Mouse (Mus musculus): Measurements from ENCODE around the gene Ttc23l. TPM values are rescaled to one million over a fixed set of nuclear protein-coding genes. Genes with fewer than 3 reads are reported as not detected.

Ttc23l gene
- polyA plus RNA-seq, 1 experiment from 2014 or later = not detected

DNA sequence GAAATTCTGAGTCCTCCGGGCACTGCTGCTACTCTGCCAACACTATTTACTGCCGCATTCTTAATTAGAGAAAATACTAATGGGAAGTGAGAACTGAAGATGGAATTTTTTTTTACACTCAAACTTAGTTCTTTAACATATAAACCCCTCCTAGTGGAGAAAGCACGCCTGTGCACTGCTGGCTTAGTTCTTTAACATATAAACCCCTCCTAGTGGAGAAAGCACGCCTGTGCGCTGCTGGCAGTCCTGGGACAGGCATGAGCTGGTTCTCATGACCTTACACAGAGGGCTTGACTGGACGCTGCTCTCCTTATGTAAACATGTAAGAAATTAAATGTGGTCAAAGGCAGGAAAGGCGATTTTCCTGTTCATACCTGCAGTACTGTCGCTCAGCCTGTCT, 24.9 kb upstream of the Ttc23l start:
- peak; percentile 80 for ATAC-seq
- Histone ChIP-seq H3K27ac (ENCODE audit: low read length) (no peak overlapping the region), H3K36me3 (ENCODE audit: control insufficient read depth, insufficient read depth, low read length) (no peaks in the 10 kb centered on the region), H3K4me2 (ENCODE audit: low read depth, low read length) (no peak overlapping the region), H3K4me1 (ENCODE audit: control insufficient read depth, insufficient read depth, low read length) (no peaks in the 10 kb centered on the region), H3K9ac (ENCODE audit: low read depth, low read length) (no peak overlapping the region), H3K9me3 (ENCODE audit: control insufficient read depth, low read length) (no peaks in the 10 kb centered on the region), H3K4me3 (ENCODE audit: low read length) (no peak overlapping the region), H3K27me3 (replicated peaks; ENCODE audit: control insufficient read depth, insufficient read depth, low read length) (no peaks in the 10 kb centered on the region)
- WGBS = 42% methylated on average over 8 of the region's 8 CpGs

DNA sequence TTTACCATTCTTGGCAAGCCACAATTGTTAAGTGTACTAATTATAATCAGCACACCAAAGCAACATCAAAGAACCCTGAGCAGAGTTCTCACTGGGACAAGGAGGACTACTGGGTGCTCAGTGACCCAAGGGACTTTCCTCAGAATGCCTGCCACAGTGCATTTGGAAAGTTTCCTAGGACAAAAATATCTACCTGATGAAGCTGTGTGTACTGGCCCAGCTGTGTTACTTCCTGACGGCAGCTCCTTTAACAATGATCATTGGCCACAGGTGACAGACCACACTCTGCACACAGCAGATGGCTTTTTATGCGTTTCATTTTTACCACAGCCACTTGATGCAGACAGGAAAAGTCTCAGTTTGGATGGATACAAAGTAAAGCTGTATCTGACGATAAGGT, 20.7 kb upstream of the Ttc23l start:
- Histone ChIP-seq H3K4me1 (ENCODE audit: control insufficient read depth, insufficient read depth, low read length) (no peaks in the 10 kb centered on the region), H3K9me3 (ENCODE audit: control insufficient read depth, low read length) (no peaks in the 10 kb centered on the region), H3K27me3 (replicated peaks; ENCODE audit: control insufficient read depth, insufficient read depth, low read length) (no peaks in the 10 kb centered on the region), H3K36me3 (ENCODE audit: control insufficient read depth, insufficient read depth, low read length) (0 out of 2 replicates have a peak, but pooled peaks cover 5% of the 10 kb centered on the region), H3K4me2 (ENCODE audit: low read depth, low read length) (no peak overlapping the region), H3K4me3 (ENCODE audit: low read length) (no peak overlapping the region), H3K27ac (ENCODE audit: low read length) (no peak overlapping the region), H3K9ac (ENCODE audit: low read depth, low read length) (no peak overlapping the region)
- 83% methylated on average over 3 of the region's 3 CpGs for WGBS
- ATAC-seq = no peak

DNA sequence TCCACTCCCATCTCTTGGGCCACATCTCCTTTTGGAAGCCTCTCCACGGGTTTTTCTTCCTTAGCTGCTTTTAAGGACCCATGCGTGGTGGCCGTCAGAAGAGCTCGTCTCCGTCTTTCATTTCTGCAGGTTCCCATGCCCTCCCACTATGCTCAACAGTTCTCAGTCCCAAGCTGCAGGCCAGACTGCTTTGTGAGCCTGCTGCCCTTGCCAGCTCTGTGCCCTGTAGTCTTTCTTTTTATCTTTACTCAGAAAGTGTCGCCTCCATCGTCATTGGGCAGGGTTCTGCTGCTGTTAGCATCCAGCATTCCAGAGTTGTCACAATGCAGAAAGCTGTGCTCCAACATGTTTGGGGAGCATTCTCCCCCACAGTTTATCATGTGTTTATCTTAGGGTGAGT, 8.0 kb upstream of the Ttc23l start:
- Histone ChIP-seq H3K27ac (ENCODE audit: low read length) (no peak overlapping the region), H3K9me3 (ENCODE audit: control insufficient read depth, low read length) (no peaks in the 10 kb centered on the region), H3K4me3 (ENCODE audit: low read length) (no peak overlapping the region), H3K4me2 (ENCODE audit: low read depth, low read length) (no peak overlapping the region), H3K9ac (ENCODE audit: low read depth, low read length) (no peak overlapping the region), H3K4me1 (ENCODE audit: control insufficient read depth, insufficient read depth, low read length) (no peaks in the 10 kb centered on the region), H3K36me3 (ENCODE audit: control insufficient read depth, insufficient read depth, low read length) (0 out of 2 replicates have a peak, but pooled peaks cover 6% of the 10 kb centered on the region), H3K27me3 (replicated peaks; ENCODE audit: control insufficient read depth, insufficient read depth, low read length) (no peaks in the 10 kb centered on the region)
- no peak for ATAC-seq
- WGBS = 72% methylated on average over 7 of the region's 7 CpGs

DNA sequence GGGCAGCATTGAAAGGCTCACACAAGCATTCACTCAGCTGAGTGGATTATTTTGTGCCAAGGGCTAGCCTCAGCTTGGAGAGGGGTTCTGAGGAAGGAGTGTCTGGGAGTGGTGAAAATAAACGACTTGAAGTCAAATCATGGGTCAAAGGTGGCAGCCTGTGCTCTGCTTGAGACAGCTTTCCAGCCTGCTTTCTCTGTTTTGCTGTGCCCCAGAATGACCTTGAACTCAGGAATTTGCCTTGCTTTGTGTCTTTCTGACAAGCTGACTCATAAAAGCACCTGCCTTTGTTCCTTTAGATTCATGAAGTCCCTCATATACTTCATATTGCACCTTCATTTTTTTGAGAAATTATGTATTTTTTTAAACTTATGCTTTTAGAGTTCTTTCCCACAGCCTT, 5.7 kb upstream of the Ttc23l start:
- Histone ChIP-seq H3K9ac (ENCODE audit: low read depth, low read length) (no peak overlapping the region), H3K36me3 (ENCODE audit: control insufficient read depth, insufficient read depth, low read length) (0 out of 2 replicates have a peak, but pooled peaks cover 6% of the 10 kb centered on the region), H3K27ac (ENCODE audit: low read length) (no peak overlapping the region), H3K4me1 (ENCODE audit: control insufficient read depth, insufficient read depth, low read length) (no peaks in the 10 kb centered on the region), H3K9me3 (ENCODE audit: control insufficient read depth, low read length) (no peaks in the 10 kb centered on the region), H3K4me3 (ENCODE audit: low read length) (no peak overlapping the region), H3K27me3 (replicated peaks; ENCODE audit: control insufficient read depth, insufficient read depth, low read length) (no peaks in the 10 kb centered on the region), H3K4me2 (ENCODE audit: low read depth, low read length) (no peak overlapping the region)
- 33% methylated on average over 1 of the region's 1 CpGs for WGBS
- no peak for ATAC-seq

DNA sequence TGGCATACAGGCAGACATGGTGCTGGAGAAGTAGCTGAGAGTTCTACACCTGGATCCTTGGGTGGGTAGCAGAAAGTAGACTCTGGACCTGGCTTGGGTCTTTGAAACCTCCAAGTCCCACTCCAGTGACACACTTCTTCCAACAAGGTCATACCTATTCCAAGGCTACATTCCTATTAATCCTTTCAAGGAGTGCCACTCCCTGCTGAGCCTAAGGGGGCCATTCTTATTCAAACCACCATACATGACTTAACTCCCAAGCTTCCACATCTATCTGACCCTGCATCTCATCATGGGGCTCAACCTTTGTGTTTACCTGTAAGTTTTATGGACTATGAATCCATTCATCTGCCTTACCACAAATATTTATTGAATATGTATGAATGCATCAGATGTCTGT, 3.8 kb upstream of the Ttc23l start:
- Histone ChIP-seq H3K27ac (ENCODE audit: low read length) (no peak overlapping the region), H3K36me3 (ENCODE audit: control insufficient read depth, insufficient read depth, low read length) (no peaks in the 10 kb centered on the region), H3K9ac (ENCODE audit: low read depth, low read length) (no peak overlapping the region), H3K4me1 (ENCODE audit: control insufficient read depth, insufficient read depth, low read length) (no peaks in the 10 kb centered on the region), H3K4me2 (ENCODE audit: low read depth, low read length) (no peak overlapping the region), H3K9me3 (ENCODE audit: control insufficient read depth, low read length) (no peaks in the 10 kb centered on the region), H3K4me3 (ENCODE audit: low read length) (no peak overlapping the region), H3K27me3 (replicated peaks; ENCODE audit: control insufficient read depth, insufficient read depth, low read length) (no peaks in the 10 kb centered on the region)
- ATAC-seq = no peak

DNA sequence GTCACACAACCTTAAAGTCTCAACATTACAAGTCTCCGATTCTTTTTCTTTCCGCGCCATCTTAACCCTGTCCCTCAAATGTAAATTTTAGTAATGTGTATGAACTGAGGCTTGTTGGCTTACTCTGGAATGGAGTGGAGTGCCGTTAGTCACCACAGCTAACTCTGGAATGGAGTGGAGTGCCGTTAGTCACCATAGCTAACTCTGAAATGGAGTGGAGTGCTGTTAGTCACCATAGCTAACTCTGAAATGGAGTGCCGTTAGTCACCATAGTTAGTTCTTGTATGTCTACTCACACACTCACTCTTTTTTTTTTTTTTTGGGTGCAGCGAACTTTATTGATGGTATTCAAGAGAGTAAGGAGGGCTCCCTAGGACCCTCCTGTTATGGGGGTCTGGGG, 1.5 kb upstream of the Ttc23l start:
- Histone ChIP-seq H3K4me3 (ENCODE audit: low read length) (no peak overlapping the region), H3K4me1 (ENCODE audit: control insufficient read depth, insufficient read depth, low read length) (no peaks in the 10 kb centered on the region), H3K27me3 (replicated peaks; ENCODE audit: control insufficient read depth, insufficient read depth, low read length) (no peaks in the 10 kb centered on the region), H3K27ac (ENCODE audit: low read length) (no peak overlapping the region), H3K4me2 (ENCODE audit: low read depth, low read length) (no peak overlapping the region), H3K9ac (ENCODE audit: low read depth, low read length) (no peak overlapping the region), H3K9me3 (ENCODE audit: control insufficient read depth, low read length) (no peaks in the 10 kb centered on the region), H3K36me3 (ENCODE audit: control insufficient read depth, insufficient read depth, low read length) (no peaks in the 10 kb centered on the region)
- WGBS = 93% methylated on average over 7 of the region's 7 CpGs
- no peak for ATAC-seq

DNA sequence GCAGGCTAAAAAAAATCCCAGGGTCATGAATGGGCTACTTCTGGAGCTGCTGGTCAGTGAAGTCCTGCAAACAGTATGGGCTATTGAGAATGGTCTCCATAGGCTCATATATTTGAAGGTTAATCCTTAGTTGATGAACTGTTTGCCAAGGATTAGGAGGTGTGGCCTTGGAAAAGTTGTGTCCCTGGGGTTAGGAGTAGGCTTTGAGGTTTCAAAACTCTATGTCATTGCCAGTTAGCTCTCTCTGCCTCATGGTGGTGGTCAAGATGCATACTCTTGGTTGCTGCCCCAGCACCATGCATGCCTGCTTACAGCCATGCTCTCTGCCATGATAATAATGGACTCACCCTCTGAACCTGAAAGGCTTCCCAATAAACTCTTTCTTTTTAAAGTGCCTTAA, 4.1 kb downstream of the Ttc23l start:
- Histone ChIP-seq H3K27me3 (replicated peaks; ENCODE audit: control insufficient read depth, insufficient read depth, low read length) (no peaks in the 10 kb centered on the region), H3K4me1 (ENCODE audit: control insufficient read depth, insufficient read depth, low read length) (no peaks in the 10 kb centered on the region), H3K9ac (ENCODE audit: low read depth, low read length) (no peak overlapping the region), H3K4me2 (ENCODE audit: low read depth, low read length) (no peak overlapping the region), H3K36me3 (ENCODE audit: control insufficient read depth, insufficient read depth, low read length) (no peaks in the 10 kb centered on the region), H3K9me3 (ENCODE audit: control insufficient read depth, low read length) (no peaks in the 10 kb centered on the region), H3K4me3 (ENCODE audit: low read length) (no peak overlapping the region), H3K27ac (ENCODE audit: low read length) (no peak overlapping the region)
- no peak for ATAC-seq

DNA sequence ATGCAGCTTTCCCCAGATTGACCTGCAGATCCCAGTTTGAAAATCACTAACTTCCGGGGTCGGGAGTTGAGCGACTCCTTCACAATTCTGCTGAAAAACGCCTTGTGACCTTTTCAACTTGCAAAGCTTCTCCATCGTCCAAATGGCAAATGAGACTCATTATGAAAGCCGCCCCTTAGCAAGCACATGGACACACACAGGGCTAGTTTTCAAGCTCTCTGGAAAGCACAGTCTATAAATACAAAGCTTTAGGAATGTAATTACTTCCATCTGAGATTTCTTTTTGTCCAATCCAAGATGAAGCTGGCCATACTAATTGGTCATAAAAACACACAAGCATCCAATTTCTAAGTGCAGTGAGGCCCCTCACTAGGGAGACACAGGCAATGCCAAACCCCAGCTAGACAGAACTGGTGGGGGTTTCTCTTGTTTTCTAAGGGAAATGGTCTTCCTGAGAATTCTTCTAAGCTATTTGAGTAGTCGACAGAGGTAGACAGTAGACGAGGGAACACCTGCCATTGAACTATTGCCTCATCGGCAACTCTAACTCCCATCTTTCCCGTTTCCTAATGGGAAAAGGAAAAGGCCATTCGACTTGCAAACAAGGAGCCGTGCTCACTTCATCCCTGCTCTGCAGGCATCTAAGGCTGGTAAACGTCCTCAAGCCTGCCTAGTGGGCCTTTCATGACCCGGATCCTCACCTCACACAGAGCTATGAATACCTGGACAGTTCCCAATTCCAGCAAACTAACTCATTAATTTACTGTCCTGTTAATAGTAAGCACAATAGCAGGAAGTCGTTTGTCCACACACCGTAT, 18.0 kb downstream of the Ttc23l start:
- 76% methylated on average over 16 of the region's 16 CpGs for WGBS
- ATAC-seq = no peak

DNA sequence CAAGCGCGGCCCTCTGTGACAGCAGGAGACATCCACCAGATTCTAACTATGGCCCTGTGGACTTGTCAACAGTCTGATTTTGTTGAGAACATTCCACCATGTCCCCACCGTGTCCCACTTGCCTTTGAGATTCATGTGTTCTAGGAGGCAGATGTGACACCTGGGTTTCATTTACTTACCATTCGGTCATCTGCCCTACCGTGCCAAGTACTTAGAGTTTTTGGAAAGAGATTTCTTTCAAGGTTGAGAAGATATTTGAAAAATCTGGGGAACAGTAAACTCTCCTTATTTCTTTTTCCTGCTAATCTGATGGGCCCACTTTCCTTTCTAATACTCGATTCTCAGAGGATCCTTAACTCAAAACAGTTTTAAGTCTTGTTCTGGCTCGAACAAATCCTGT, 22.5 kb downstream of the Ttc23l start:
- Histone ChIP-seq H3K9ac (ENCODE audit: low read depth, low read length) (no peak overlapping the region), H3K36me3 (ENCODE audit: control insufficient read depth, insufficient read depth, low read length) (no peaks in the 10 kb centered on the region), H3K9me3 (ENCODE audit: control insufficient read depth, low read length) (no peaks in the 10 kb centered on the region), H3K4me1 (ENCODE audit: control insufficient read depth, insufficient read depth, low read length) (no peaks in the 10 kb centered on the region), H3K27ac (ENCODE audit: low read length) (no peak overlapping the region), H3K4me2 (ENCODE audit: low read depth, low read length) (no peak overlapping the region), H3K4me3 (ENCODE audit: low read length) (no peak overlapping the region), H3K27me3 (replicated peaks; ENCODE audit: control insufficient read depth, insufficient read depth, low read length) (no peaks in the 10 kb centered on the region)
- 85% methylated on average over 7 of the region's 7 CpGs for WGBS
- ATAC-seq = no peak

More for the DNA sequence above, 18.0 kb downstream of the Ttc23l start:
- Histone ChIP-seq H3K4me2 (ENCODE audit: low read depth, low read length) (no peak overlapping the region), H3K27ac (ENCODE audit: low read length) (no peak overlapping the region), H3K4me3 (ENCODE audit: low read length) (no peak overlapping the region), H3K9ac (ENCODE audit: low read depth, low read length) (no peak overlapping the region), H3K9me3 (ENCODE audit: control insufficient read depth, low read length) (no peaks in the 10 kb centered on the region), H3K4me1 (ENCODE audit: control insufficient read depth, insufficient read depth, low read length) (no peaks in the 10 kb centered on the region), H3K27me3 (replicated peaks; ENCODE audit: control insufficient read depth, insufficient read depth, low read length) (no peaks in the 10 kb centered on the region), H3K36me3 (ENCODE audit: control insufficient read depth, insufficient read depth, low read length) (no peaks in the 10 kb centered on the region)

DNA sequence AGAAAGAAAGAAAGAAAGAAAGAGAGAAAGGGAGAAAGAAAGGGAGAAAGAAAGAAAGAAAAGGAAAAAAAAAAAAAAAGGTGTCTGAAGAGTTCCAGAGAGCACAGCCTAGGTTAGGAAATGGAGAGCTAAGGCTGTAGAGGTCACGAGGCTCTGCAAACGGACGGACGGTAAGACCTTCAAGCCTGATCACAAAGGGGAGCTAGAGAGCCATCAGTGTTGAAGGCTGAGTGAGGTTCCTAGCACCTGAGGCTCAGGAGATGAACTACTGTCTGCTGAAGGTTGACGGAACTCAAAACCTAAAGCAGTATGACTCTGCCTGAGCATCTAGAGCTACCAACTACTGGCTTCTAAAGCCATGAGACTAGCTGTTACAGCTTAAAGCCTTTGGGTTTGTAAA, 23.9 kb downstream of the Ttc23l start:
- Histone ChIP-seq H3K4me3 (ENCODE audit: low read length) (no peak overlapping the region), H3K9ac (ENCODE audit: low read depth, low read length) (no peak overlapping the region), H3K27me3 (replicated peaks; ENCODE audit: control insufficient read depth, insufficient read depth, low read length) (no peaks in the 10 kb centered on the region), H3K27ac (ENCODE audit: low read length) (no peak overlapping the region), H3K9me3 (ENCODE audit: control insufficient read depth, low read length) (no peaks in the 10 kb centered on the region), H3K36me3 (ENCODE audit: control insufficient read depth, insufficient read depth, low read length) (no peaks in the 10 kb centered on the region), H3K4me2 (ENCODE audit: low read depth, low read length) (no peak overlapping the region), H3K4me1 (ENCODE audit: control insufficient read depth, insufficient read depth, low read length) (no peaks in the 10 kb centered on the region)
- no peak for ATAC-seq
- whole genome bisulfite sequencing = 82% methylated on average over 5 of the region's 5 CpGs

Data from intestine, embryonic 16.5 days (tissue).